ENCODE assay signal across 9 mouse cellular contexts in the genomic region with DNA sequence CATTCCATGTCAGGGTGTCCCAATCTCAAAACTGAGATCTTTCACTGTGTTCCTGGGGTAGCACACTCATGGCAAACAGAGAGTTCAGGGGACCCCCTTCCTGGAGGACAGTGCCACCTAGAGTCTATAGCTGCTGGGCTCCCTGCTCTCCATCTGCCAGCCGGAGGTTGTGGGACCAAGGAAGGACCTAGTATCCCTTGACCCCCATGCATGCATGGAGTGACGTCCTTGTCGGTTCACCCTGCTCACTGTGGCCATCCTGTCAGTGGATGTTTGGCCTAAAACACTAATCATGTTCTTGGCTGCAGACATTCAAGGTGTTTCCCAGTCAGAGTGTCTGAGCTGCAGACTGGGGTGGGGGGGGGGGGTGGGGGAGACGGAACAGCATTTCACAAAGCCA. TPM values are rescaled to one million over a fixed set of nuclear protein-coding genes. Genes with fewer than 3 reads are reported as not detected.
DNase-seq lines count a peak whose midpoint lies in the region; ATAC-seq and TF ChIP-seq lines count a peak whose summit lies in the region.
"Had no signal": no experiment of that assay in that cellular context is flagged by ENCODE, and none has a peak within 500 bp of the region (broad histone marks: within the 10 kb centered on the region; RNA-seq: fewer than 3 reads in every experiment).

No protein-coding gene starts in this region.

- no peaks in the 10 kb centered on the region for H3K27me3 ChIP-seq in kidney, embryonic 16.5 days (ENCODE audit: insufficient read depth, low read length)
- H3K27me3 ChIP-seq in ES-Bruce4 (ENCODE audit: control insufficient read depth, insufficient read depth, low read length, poor library complexity, severe bottlenecking): no peaks in the 10 kb centered on the region
- no peaks in the 10 kb centered on the region for H3K27me3 ChIP-seq in lung, embryonic 14.5 days (ENCODE audit: insufficient read depth, low read length)
- no peaks in the 10 kb centered on the region for H3K27me3 ChIP-seq in neural tube, embryonic 15.5 days (replicated peaks)

- no peaks in the 10 kb centered on the region for H3K36me3 ChIP-seq in kidney, embryonic 16.5 days (ENCODE audit: insufficient read depth, low read length)
- H3K36me3 ChIP-seq in ES-Bruce4 (ENCODE audit: control insufficient read depth, insufficient read depth, low read length, poor library complexity, severe bottlenecking): no peaks in the 10 kb centered on the region
- H3K36me3 ChIP-seq in lung, embryonic 14.5 days (ENCODE audit: insufficient read depth): no peaks in the 10 kb centered on the region
- no peaks in the 10 kb centered on the region for H3K36me3 ChIP-seq in neural tube, embryonic 15.5 days

- TF ChIP-seq EP300 in ES-Bruce4 (IDR thresholded peaks at IDR 0.05; ENCODE audit: insufficient read depth, low read depth, low read length): 0 out of 2 replicates have a peak, but pooled peaks have one; percentile 31

- H3K9me3 ChIP-seq in kidney, embryonic 16.5 days (ENCODE audit: low read length): peaks cover 5% of the 10 kb centered on the region; the same call in 1 of the 2 replicates
- no peaks in the 10 kb centered on the region for H3K9me3 ChIP-seq in ES-Bruce4 (replicated peaks; ENCODE audit: control insufficient read depth, insufficient read depth, low read length, poor library complexity, severe bottlenecking)
- H3K9me3 ChIP-seq in lung, embryonic 14.5 days (ENCODE audit: low read depth, low read length): no peaks in the 10 kb centered on the region
- no peaks in the 10 kb centered on the region for H3K9me3 ChIP-seq in neural tube, embryonic 15.5 days (replicated peaks)

- no peak for TF ChIP-seq POLR2A in ES-Bruce4 (IDR thresholded peaks at IDR 0.05; ENCODE audit: insufficient read depth, low read length)

- H3K4me2 ChIP-seq in kidney, embryonic 16.5 days (replicated peaks; ENCODE audit: low read depth, low read length): no peak overlapping the region
- H3K4me2 ChIP-seq in lung, embryonic 14.5 days: no peak overlapping the region
- no peak overlapping the region for H3K4me2 ChIP-seq in neural tube, embryonic 15.5 days

- peak; percentile 52 for DNase-seq in kidney, adult 11 months
- peak; percentile 60 to 71 for DNase-seq in adrenal gland, postnatal 36 days
- peak; percentile 33 to 40 for DNase-seq in gastrocnemius, postnatal 36 days
- DNase-seq in lung, embryonic 14.5 days: peak; percentile 77
- DNase-seq in spleen, postnatal 10 days (ENCODE audit: low spot score in 2 of 2): no peak

- H3K4me1 ChIP-seq in kidney, embryonic 16.5 days (ENCODE audit: insufficient read depth, low read length): no peaks in the 10 kb centered on the region
- peaks cover 8% of the 10 kb centered on the region for H3K4me1 ChIP-seq in ES-Bruce4 (ENCODE audit: control insufficient read depth, insufficient read depth, low read length)
- no peaks in the 10 kb centered on the region for H3K4me1 ChIP-seq in lung, embryonic 14.5 days (ENCODE audit: insufficient read depth)
- H3K4me1 ChIP-seq in neural tube, embryonic 15.5 days: peaks cover 6% of the 10 kb centered on the region

- TF ChIP-seq CTCF in ES-Bruce4 (IDR thresholded peaks at IDR 0.05; ENCODE audit: low read depth, low read length): peak; percentile 72
- TF ChIP-seq CTCF in lung, embryonic 14.5 days (IDR thresholded peaks at IDR 0.05; ENCODE audit: low read depth): peak; percentile 75

- no peak overlapping the region for H3K27ac ChIP-seq in kidney, embryonic 16.5 days (ENCODE audit: low read length)
- no peak overlapping the region for H3K27ac ChIP-seq in ES-Bruce4 (ENCODE audit: insufficient read depth, low read length)
- no peak overlapping the region for H3K27ac ChIP-seq in lung, embryonic 14.5 days (ENCODE audit: low read depth)
- H3K27ac ChIP-seq in neural tube, embryonic 15.5 days (replicated peaks): no peak overlapping the region

- H3K9ac ChIP-seq in kidney, embryonic 16.5 days (replicated peaks; ENCODE audit: low read length): no peak overlapping the region
- peak overlapping the region; percentile 40 for H3K9ac ChIP-seq in ES-Bruce4 (ENCODE audit: low read depth, poor library complexity, severe bottlenecking)
- no peak overlapping the region for H3K9ac ChIP-seq in lung, embryonic 14.5 days
- no peak overlapping the region for H3K9ac ChIP-seq in neural tube, embryonic 15.5 days (replicated peaks)

- no peak overlapping the region for H3K4me3 ChIP-seq in kidney, embryonic 16.5 days (ENCODE audit: low read length)
- H3K4me3 ChIP-seq in ES-Bruce4 (ENCODE audit: low read depth, low read length): no peak overlapping the region
- H3K4me3 ChIP-seq in lung, embryonic 14.5 days (ENCODE audit: low read depth, low read length): no peak overlapping the region
- no peak overlapping the region for H3K4me3 ChIP-seq in neural tube, embryonic 15.5 days (replicated peaks)

- intact Hi-C loops in gastrocnemius, postnatal 36 days (cut with DNase I): loop anchor here (2.0 to 5.0 kb wide), 3 partner anchors 56 to 136 kb away; a partner anchor contains a TSS

- WGBS in kidney, embryonic 16.5 days: 31% methylated on average over 4 of the region's 4 CpGs
- WGBS in lung, embryonic 14.5 days: 35% methylated on average over 4 of the region's 4 CpGs
- WGBS in neural tube, embryonic 15.5 days: 61% methylated on average over 4 of the region's 4 CpGs

- ATAC-seq in kidney, embryonic 16.5 days (ENCODE audit: low FRiP score, low TSS enrichment): no peak
- ATAC-seq in lung, embryonic 14.5 days (ENCODE audit: insufficient read depth): peak; percentile 48; the same call in 1 of the 2 replicates
- no peak for ATAC-seq in neural tube, embryonic 15.5 days (ENCODE audit: low FRiP score)

RNA-seq across cellular contexts. Expression of a gene that starts 14.0 kb away (rescaled TPM):
- not detected in 2 replicates for polyA plus RNA-seq in kidney, embryonic 16.5 days (2015; fragmentation: Nextera tagmentation; extraction: Ambion mirVana)
- polyA plus RNA-seq in ES-Bruce4 (2011; ENCODE audit: insufficient read depth, insufficient read length, low read depth, missing spikeins): not detected in 2 replicates
- not detected for total RNA-seq in adrenal gland, postnatal 36 days (2021)
- not detected for total RNA-seq in gastrocnemius, postnatal 36 days (2021)
- not detected in 2 replicates for polyA plus RNA-seq in lung, embryonic 14.5 days (2014; fragmentation: Nextera tagmentation; extraction: Ambion mirVana)
- polyA plus RNA-seq in neural tube, embryonic 15.5 days (2015; fragmentation: Nextera tagmentation; extraction: Ambion mirVana): not detected in 2 replicates
- polyA plus RNA-seq: neural tube, embryonic 11.5 days had no signal

RNA-seq across cellular contexts. Expression of a gene that starts 53.9 kb away (rescaled TPM):
- 70.1 and 76.9 TPM in 2 replicates for polyA plus RNA-seq in kidney, embryonic 16.5 days (2015; fragmentation: Nextera tagmentation; extraction: Ambion mirVana)
- polyA plus RNA-seq in ES-Bruce4 (2011; ENCODE audit: insufficient read depth, insufficient read length, low read depth, missing spikeins): 14.9 and 17.2 TPM in 2 replicates
- total RNA-seq in adrenal gland, postnatal 36 days (2021): 100 to 1,000 TPM in 1 of 2 experiments, 10 to 100 TPM in 1; 83.7 to 248 TPM
- total RNA-seq in gastrocnemius, postnatal 36 days (2021): 10 to 100 TPM; 55.1 to 58.8 TPM
- 43.5 and 47.1 TPM in 2 replicates for polyA plus RNA-seq in lung, embryonic 14.5 days (2014; fragmentation: Nextera tagmentation; extraction: Ambion mirVana)
- 59.1 and 88.5 TPM in 2 replicates for polyA plus RNA-seq in neural tube, embryonic 15.5 days (2015; fragmentation: Nextera tagmentation; extraction: Ambion mirVana)

Comparison
In these comparisons a context has a peak if more than half of its experiments do, and no peak if none do; other contexts are left out.
1. DNase-seq: peak in kidney, adult 11 months (single experiment), adrenal gland, postnatal 36 days (2 of 2), gastrocnemius, postnatal 36 days (2 of 2) and lung, embryonic 14.5 days (single experiment); none in spleen, postnatal 10 days (0 of 2).